Mouse (Mus musculus): ENCODE measurements around the gene Sdc3. TPM values are rescaled to one million over a fixed set of nuclear protein-coding genes. Genes with fewer than 3 reads are reported as not detected.
A peak's percentile ranks its signal among the peaks of the same experiment; 100 is the strongest.

The Sdc3 gene
- total RNA-seq, 2 experiments from 2014 or later: 10.3 to 10.4 TPM

GRCm38 (mm10) chr4:130820594-130821255, 28.4 kb downstream of the Sdc3 start:
- DNase-seq (ENCODE audit: low spot score): no peak

GRCm38 (mm10) chr4:130828851-130829673, 36.7 kb downstream of the Sdc3 start:
- DNase-seq (ENCODE audit: low spot score): peak; percentile 64

GRCm38 (mm10) chr4:130834122-130834521, 41.8 kb downstream of the Sdc3 start:
- no peak for DNase-seq (ENCODE audit: low spot score)

GRCm38 (mm10) chr4:130835550-130835949, 43.2 kb downstream of the Sdc3 start:
- DNase-seq (ENCODE audit: low spot score): peak; percentile 20

DNA sequence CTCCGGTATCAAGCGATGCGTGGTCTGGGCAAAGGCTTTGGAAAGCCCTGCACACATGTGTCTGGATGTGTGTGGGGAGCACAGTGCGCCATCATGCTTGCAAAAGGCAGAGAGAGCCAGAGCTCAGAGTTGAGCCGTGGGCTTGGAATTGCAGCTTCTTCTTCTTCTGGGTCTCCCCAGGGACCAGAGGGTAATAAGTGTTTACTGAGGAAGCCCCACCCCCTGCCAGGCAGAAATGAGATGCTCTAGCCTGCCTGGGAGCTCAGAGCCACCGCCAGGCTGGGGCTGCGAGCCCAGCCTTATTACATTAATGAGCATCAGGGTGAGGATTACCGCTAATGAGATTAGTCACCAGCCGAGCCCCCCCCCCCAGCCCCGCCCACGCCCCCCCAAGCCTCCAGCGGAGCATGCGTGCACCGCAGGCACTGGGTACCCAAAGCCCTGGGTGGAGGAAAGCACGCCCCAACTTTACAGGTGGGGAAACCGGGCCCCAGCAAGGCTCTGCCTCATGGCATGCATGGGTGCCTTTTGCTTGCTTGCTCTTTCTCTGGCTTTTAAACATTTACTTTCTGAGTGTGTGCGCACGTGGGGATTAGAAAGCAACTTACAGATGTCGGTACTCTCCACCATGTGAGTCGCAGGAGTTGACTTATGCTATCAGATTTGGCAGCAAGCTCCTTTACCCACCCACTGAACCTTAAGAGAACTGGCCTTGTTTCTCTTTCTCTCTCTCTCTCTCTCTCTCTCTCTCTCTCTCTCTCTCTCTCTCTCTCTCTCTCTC, 44.1 kb downstream of the Sdc3 start:
- no peak for DNase-seq (ENCODE audit: low spot score)

DNA sequence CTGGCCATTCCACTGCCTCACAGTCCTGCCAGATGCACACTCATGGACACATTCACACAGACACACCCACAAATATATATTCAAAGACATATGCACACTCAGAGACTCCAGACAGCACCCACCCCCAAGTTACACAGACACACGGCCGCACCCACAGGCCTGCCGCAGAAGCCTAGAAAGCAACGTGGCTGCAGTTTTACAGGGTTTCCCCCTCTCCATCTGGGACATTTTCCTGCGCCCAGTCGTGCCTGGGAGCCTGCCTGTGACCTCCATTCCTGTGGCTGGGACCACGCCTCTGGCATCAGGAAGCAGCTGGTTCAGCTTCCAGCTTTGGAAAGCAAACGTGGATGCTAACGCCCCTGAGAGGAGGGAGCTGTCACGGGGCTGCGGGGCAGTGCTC, 46.2 kb downstream of the Sdc3 start:
- no peak for DNase-seq (ENCODE audit: low spot score)

DNA sequence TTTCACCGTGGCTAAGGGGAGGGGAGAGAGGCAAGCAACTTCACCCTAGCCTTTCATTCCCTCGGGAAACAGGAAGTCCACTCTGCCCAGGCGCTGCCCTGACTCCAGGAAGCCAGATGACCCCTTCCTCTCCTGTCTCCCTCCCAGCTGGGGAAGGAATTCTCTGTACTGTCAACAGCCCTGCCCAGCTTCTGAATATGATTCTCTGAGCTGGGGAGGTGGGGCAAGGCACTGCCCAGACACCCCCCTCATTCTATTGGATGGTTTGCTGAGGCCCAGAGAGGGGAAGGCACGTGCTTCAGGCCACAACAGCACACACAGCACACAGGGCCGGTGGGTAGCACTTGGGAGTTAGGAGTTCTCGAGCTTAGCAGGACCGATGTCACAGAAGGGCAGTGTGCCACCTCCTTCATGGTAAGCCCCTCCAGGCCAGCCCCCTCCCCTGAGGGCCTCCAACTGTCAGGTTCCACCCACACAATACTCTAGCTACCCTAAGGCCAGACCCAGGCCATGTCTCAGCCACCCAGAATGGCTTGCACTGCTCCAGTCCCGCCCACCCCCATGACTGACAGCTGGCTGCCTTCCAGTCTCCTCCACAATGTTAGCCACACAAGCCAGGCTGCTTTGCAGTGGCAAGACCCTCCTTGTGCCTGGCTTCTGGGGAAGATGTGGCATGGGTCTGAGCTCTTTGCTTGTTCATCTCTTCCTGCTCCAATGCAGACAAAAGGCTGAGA, 48.9 kb downstream of the Sdc3 start:
- no peak for DNase-seq (ENCODE audit: low spot score)

DNA sequence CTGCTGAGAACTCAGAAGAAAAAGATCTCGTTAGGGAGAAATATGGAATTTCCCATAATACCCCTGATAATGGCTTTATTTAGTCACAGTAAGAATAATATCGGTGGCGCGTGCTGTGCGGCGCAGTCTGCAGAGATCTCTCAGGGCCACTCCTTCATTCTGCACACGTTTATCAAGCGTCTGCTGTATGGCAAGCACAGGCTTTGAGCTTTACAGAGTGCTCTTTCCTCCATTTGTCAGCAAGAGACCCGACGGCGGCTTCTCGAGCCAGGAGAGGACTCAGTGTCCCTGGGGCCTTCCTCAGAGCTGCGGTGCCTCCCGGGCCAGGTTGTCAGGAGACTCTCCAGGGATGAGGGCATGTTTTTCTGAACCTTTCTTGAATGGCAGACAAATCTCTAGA, 56.5 kb downstream of the Sdc3 start:
- no peak for DNase-seq (ENCODE audit: low spot score)

DNA sequence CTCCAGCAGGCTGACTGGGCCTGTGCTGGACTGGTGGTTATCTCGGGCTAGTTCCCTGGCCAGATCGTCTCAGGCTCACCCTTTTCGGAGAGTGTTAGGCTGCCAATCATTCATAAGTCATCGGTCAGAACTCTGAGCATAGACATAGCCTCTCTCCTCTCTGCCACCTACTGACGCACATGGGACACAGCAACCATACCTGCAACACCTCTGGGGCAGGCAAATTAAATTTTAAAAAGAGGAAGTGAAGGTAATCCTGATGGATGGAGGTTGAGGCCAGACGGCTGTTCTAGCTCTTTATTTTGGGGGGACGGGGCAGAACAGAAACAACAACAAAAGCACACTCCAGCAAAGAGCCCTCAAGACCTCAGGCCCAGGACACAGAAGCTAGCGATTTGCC, 65.3 kb downstream of the Sdc3 start:
- DNase-seq (ENCODE audit: low spot score): no peak

GRCm38 (mm10) chr4:130858880-130859279, 66.5 kb downstream of the Sdc3 start:
- DNase-seq (ENCODE audit: low spot score): no peak

- no peak for DNase-seq (ENCODE audit: low spot score)
Observed at GRCm38 (mm10) chr4:130859467-130859866, 67.1 kb downstream of the Sdc3 start.

DNA sequence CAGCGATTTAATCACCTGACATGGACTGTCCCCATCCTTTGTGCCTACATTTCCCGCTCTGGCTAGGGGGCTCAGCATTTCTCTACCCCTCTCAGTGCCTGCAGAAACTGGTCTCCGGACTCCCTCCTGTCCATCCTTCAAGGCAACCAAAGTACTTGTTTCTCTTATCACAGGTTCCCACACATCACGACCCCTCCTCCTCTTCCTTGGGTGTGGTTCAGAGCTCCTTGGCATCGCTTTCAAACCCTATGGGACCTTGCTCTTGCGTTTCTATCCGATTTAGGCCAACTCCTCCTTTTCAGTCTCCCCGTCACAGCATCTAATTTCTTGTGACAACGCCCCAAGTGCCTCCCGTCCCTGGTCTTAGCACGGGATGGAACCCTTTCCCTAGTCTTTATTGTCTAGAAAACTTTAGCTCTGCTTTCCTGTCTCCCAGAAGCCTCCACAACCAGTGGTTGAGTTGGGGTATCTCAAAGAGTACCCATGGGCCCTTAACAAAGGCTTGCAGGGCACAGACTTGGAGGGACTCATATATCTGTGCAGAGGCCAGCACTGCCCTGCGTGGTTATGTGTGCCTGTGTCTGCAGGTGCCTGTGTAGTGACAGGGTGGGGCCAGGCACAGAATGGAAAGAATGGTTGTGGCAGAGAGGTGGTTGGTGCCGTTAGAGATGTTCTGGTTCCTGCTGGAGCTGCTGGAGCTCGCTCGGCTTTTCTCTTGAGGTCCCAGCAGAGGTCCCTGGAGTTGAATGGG, 68.7 kb downstream of the Sdc3 start:
- no peak for DNase-seq (ENCODE audit: low spot score)

DNA sequence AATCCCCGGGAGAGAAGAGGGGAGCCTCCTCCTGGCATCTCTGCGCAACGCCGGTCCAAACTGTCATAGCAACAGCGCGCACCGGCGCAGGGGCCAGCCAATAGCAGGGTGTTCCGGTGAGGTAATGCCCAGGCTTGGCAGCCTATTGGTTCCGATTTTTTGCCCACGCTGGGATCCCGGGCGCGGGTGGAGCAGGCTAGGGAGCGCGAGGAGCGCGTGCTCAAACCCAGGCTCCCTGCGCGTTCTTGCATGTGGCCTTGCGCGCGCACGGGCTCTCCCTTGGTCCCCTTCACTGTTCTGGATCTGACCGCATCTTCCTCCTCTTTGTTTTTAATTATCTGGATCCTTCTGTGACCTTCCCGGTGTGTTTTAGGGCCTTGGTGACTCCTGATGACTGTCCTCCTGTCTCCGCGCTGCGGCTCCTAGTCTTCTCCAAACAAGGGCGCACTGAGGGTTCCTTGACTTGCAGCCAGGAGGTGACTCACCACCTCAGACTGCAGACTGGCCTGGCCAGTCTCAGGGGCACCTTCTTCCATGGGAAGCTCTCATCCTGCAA, 69.4 kb downstream of the Sdc3 start:
- peak; percentile 13 for DNase-seq (ENCODE audit: low spot score)

DNA sequence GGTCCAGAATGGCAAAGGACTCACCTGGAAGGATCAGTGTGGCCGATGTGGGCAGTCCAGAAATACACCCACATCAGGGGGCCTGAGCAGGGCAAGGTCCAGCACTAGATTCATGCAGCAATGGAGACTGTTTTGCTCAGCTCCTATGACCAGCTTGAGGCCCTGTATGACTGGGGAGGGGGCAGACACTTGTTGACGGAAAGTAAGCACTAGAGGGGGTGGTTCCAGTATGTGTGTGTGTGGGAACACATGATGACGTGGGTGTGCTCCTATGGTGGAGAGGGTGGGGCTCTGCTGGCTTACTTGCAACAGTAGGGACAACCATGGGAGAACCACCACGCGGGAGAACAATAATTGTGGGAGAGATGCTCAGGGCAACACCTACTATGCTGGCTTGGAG, 70.2 kb downstream of the Sdc3 start:
- no peak for DNase-seq (ENCODE audit: low spot score)

- no peak for DNase-seq (ENCODE audit: low spot score)
Observed at GRCm38 (mm10) chr4:130865460-130865859, 73.1 kb downstream of the Sdc3 start.

- no peak for DNase-seq (ENCODE audit: low spot score)
Observed at GRCm38 (mm10) chr4:130865901-130866371, 73.6 kb downstream of the Sdc3 start.

DNA sequence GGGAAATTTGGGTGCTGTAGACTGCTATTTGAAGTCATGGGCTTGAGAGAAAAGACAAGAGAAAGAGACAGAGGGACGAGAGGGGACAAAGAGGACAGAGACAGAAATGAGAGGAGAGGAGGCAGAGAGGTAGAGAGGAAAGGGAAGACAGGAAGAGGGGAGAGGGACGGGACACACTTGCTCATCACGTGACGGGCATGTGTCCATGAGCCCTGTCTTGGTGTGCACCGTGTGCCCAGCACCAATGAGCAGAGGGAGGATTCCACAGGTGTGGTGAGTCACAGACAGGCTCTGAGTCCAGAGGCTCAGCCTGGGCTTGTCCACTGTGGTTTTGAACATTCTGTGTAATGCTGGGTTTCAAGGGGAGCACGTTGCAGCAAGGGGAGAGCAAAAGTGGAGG, 75.6 kb downstream of the Sdc3 start:
- no peak for DNase-seq (ENCODE audit: low spot score)

- DNase-seq (ENCODE audit: low spot score): no peak
Observed at GRCm38 (mm10) chr4:130868803-130869202, 76.5 kb downstream of the Sdc3 start.

GRCm38 (mm10) chr4:130872414-130872813, 80.1 kb downstream of the Sdc3 start:
- no peak for DNase-seq (ENCODE audit: low spot score)

GRCm38 (mm10) chr4:130873440-130873839, 81.1 kb downstream of the Sdc3 start:
- DNase-seq (ENCODE audit: low spot score): no peak
